Mouse (Mus musculus) MEL (cell line): Measurements from ENCODE around the gene Plekhg2. TPM values are rescaled to one million over a fixed set of nuclear protein-coding genes. Genes with fewer than 3 reads are reported as not detected.
A peak's percentile ranks its signal among the peaks of the same experiment; 100 is the strongest.

Source experiments
- DNase-seq: peaks from one replicate; pipeline ENCODE4 v3.0.0; 2011; ENCODE audit warnings: low read depth, low spot score
- H3K27ac ChIP-seq: 2 replicates; pipeline ENCODE4 v1.5.1; 2012; ENCODE audit warnings: low read depth, mild to moderate bottlenecking, control low read depth, low read length, moderate library complexity; ENCODE audit not compliant: control insufficient read depth
- H3K27me3 ChIP-seq, 2 experiments: fragments of 150-350 bp in 1 of 2; sonication (generic) in 1 of 2; 2 replicates each; pipeline ENCODE4 v1.6.1; 2012; ENCODE audit warnings: low read length in 2 of 2, mild to moderate bottlenecking in 2 of 2, improper control_type of control experiment in 1 of 2, moderate library complexity in 1 of 2; ENCODE audit not compliant: insufficient read depth in 2 of 2, control insufficient read depth in 1 of 2
- H3K36me3 ChIP-seq, 2 experiments: 2 replicates each; pipeline ENCODE4 v1.6.1; 2012 to 2014; ENCODE audit warnings: low read length in 2 of 2, improper control_type of control experiment in 1 of 2, inconsistent platforms in 1 of 2, mild to moderate bottlenecking in 1 of 2; ENCODE audit not compliant: insufficient read depth in 2 of 2, control insufficient read depth in 1 of 2
- H3K4me1 ChIP-seq, 2 experiments: fragments of 150-350 bp in 1 of 2; sonication (generic) in 1 of 2; 2 replicates each; pipeline ENCODE4 v1.6.1; 2012; ENCODE audit warnings: low read length in 2 of 2, improper control_type of control experiment in 1 of 2, mild to moderate bottlenecking in 1 of 2; ENCODE audit not compliant: insufficient read depth in 2 of 2, control insufficient read depth in 1 of 2
- H3K4me3 ChIP-seq, 2 experiments: fragments of 150-350 bp in 1 of 2; sonication (generic) in 1 of 2; 2 replicates each; pipeline ENCODE4 v1.5.1; 2012; ENCODE audit warnings: low read depth in 2 of 2, low read length in 2 of 2, mild to moderate bottlenecking in 2 of 2, moderate library complexity in 2 of 2, control low read depth in 1 of 2, improper control_type of control experiment in 1 of 2; ENCODE audit not compliant: control insufficient read depth in 1 of 2, insufficient read depth in 1 of 2
- H3K79me2 ChIP-seq: 2 replicates; pipeline ENCODE4 v1.6.1; 2012; ENCODE audit warnings: mild to moderate bottlenecking, low read length, moderate library complexity; ENCODE audit not compliant: control insufficient read depth, poor library complexity, insufficient read depth
- H3K9ac ChIP-seq: 2 replicates; pipeline ENCODE4 v1.6.1; 2012; ENCODE audit warnings: low read depth, mild to moderate bottlenecking, control low read depth, low read length, moderate library complexity; ENCODE audit not compliant: control insufficient read depth, poor library complexity, severe bottlenecking
- H3K9me3 ChIP-seq: fragments of 150-350 bp; sonication (generic); replicated peaks from 2 replicates; pipeline ENCODE4 v1.6.1; 2012; ENCODE audit warnings: mild to moderate bottlenecking, low read length, improper control_type of control experiment, moderate library complexity; ENCODE audit not compliant: insufficient read depth
- ELF1 ChIP-seq: IDR thresholded peaks from 2 replicates; pipeline ENCODE4 v1.6.1; 2014; ENCODE audit warnings: low read depth, mild to moderate bottlenecking, inconsistent platforms, low read length, improper control_type of control experiment, moderate library complexity
- EP300 ChIP-seq, 2 experiments: IDR thresholded peaks; 2 replicates each; pipeline ENCODE4 v1.6.1; 2011; ENCODE audit warnings: improper control_type of control experiment in 2 of 2, low read length in 2 of 2, low read depth in 1 of 2, mild to moderate bottlenecking in 1 of 2
- ETS1 ChIP-seq: IDR thresholded peaks from 2 replicates; pipeline ENCODE4 v1.6.1; 2012; ENCODE audit warnings: low read depth, mild to moderate bottlenecking, inconsistent platforms, low read length, improper control_type of control experiment, moderate library complexity
- GABPA ChIP-seq: IDR thresholded peaks from 2 replicates; pipeline ENCODE4 v1.6.1; 2012; ENCODE audit warnings: low read depth, mild to moderate bottlenecking, inconsistent platforms, low read length, improper control_type of control experiment, moderate library complexity
- GATA1 ChIP-seq: IDR thresholded peaks from 2 replicates; pipeline ENCODE4 v1.6.1; 2011; ENCODE audit warnings: low read depth, low read length, improper control_type of control experiment
- HCFC1 ChIP-seq: IDR thresholded peaks from 2 replicates; pipeline ENCODE4 v1.6.1; 2012; ENCODE audit warnings: low read depth, mild to moderate bottlenecking, inconsistent platforms, low read length, improper control_type of control experiment, moderate library complexity
- MAX ChIP-seq: IDR thresholded peaks from 2 replicates; pipeline ENCODE4 v1.6.1; 2011; ENCODE audit warnings: low read length, improper control_type of control experiment
- MAZ ChIP-seq: IDR thresholded peaks from 2 replicates; pipeline ENCODE4 v1.6.1; 2012; ENCODE audit warnings: low read depth, mild to moderate bottlenecking, inconsistent platforms, low read length, improper control_type of control experiment
- MXI1 ChIP-seq: IDR thresholded peaks from 2 replicates; pipeline ENCODE4 v1.6.1; 2011; ENCODE audit warnings: mild to moderate bottlenecking, low read depth, low read length, improper control_type of control experiment
- MYB ChIP-seq: IDR thresholded peaks from 2 replicates; pipeline ENCODE4 v1.6.1; 2011; ENCODE audit warnings: mild to moderate bottlenecking, low read depth, low read length, improper control_type of control experiment
- NELFE ChIP-seq: IDR thresholded peaks from 2 replicates; pipeline ENCODE4 v1.6.1; 2011; ENCODE audit warnings: low read depth, low read length, improper control_type of control experiment
- NRF1 ChIP-seq: IDR thresholded peaks from 2 replicates; pipeline ENCODE4 v1.6.1; 2014; ENCODE audit warnings: low read depth, mild to moderate bottlenecking, inconsistent platforms, low read length, improper control_type of control experiment, moderate library complexity; ENCODE audit not compliant: poor library complexity, insufficient read depth, severe bottlenecking
- POLR2A ChIP-seq, 2 experiments: IDR thresholded peaks; 2 replicates each; pipeline ENCODE4 v1.6.1; 2011 to 2012; ENCODE audit warnings: low read length in 2 of 2, mild to moderate bottlenecking in 2 of 2, control low read depth in 1 of 2, improper control_type of control experiment in 1 of 2, low read depth in 1 of 2, moderate library complexity in 1 of 2; ENCODE audit not compliant: control insufficient read depth in 1 of 2, insufficient read depth in 1 of 2, poor library complexity in 1 of 2
- POLR2AphosphoS2 ChIP-seq: IDR thresholded peaks from 2 replicates; pipeline ENCODE4 v1.6.1; 2011; ENCODE audit warnings: low read length, improper control_type of control experiment
- RAD21 ChIP-seq: IDR thresholded peaks from 2 replicates; pipeline ENCODE4 v1.6.1; 2011; ENCODE audit warnings: mild to moderate bottlenecking, low read depth, low read length, improper control_type of control experiment
- RCOR1 ChIP-seq: IDR thresholded peaks from 2 replicates; pipeline ENCODE4 v1.6.1; 2012; ENCODE audit warnings: low read depth, mild to moderate bottlenecking, inconsistent platforms, low read length, improper control_type of control experiment
- SIN3A ChIP-seq: IDR thresholded peaks from 2 replicates; pipeline ENCODE4 v1.6.1; 2012; ENCODE audit warnings: low read length, improper control_type of control experiment, inconsistent platforms
- TAL1 ChIP-seq: IDR thresholded peaks from 2 replicates; pipeline ENCODE4 v1.6.1; 2012; ENCODE audit warnings: mild to moderate bottlenecking, inconsistent platforms, low read length, moderate library complexity, mixed read lengths
- TBP ChIP-seq: IDR thresholded peaks from 2 replicates; pipeline ENCODE4 v1.8.0; 2011; ENCODE audit warnings: low read depth, low read length, improper control_type of control experiment
- TCF12 ChIP-seq: IDR thresholded peaks from 2 replicates; pipeline ENCODE4 v1.6.1; 2014; ENCODE audit warnings: low read depth, mild to moderate bottlenecking, inconsistent platforms, low read length, improper control_type of control experiment, moderate library complexity
- USF1 ChIP-seq: IDR thresholded peaks from 2 replicates; pipeline ENCODE4 v1.6.1; 2014; ENCODE audit warnings: low read depth, mild to moderate bottlenecking, inconsistent platforms, low read length, improper control_type of control experiment, moderate library complexity
- USF2 ChIP-seq, 2 experiments: IDR thresholded peaks; 2 replicates each; pipeline ENCODE4 v1.6.1; 2011 to 2012; ENCODE audit warnings: improper control_type of control experiment in 2 of 2, low read length in 2 of 2, borderline replicate concordance in 1 of 2, inconsistent platforms in 1 of 2, low read depth in 1 of 2, mild to moderate bottlenecking in 1 of 2; ENCODE audit not compliant: insufficient read depth in 1 of 2
- ZC3H11A ChIP-seq: IDR thresholded peaks from 2 replicates; pipeline ENCODE4 v1.6.1; 2012; ENCODE audit warnings: low read depth, mild to moderate bottlenecking, inconsistent platforms, low read length, improper control_type of control experiment
- ZKSCAN1 ChIP-seq: IDR thresholded peaks from 2 replicates; pipeline ENCODE4 v1.6.1; 2012; ENCODE audit warnings: low read depth, mild to moderate bottlenecking, inconsistent platforms, low read length, improper control_type of control experiment, moderate library complexity
- ZMIZ1 ChIP-seq: IDR thresholded peaks from 2 replicates; pipeline ENCODE4 v1.6.1; 2012; ENCODE audit warnings: low read depth, mild to moderate bottlenecking, inconsistent platforms, low read length, improper control_type of control experiment, moderate library complexity
- ZNF384 ChIP-seq: IDR thresholded peaks from 2 replicates; pipeline ENCODE4 v1.6.1; 2012; ENCODE audit warnings: low read depth, mild to moderate bottlenecking, inconsistent platforms, low read length, improper control_type of control experiment
- polyA plus RNA-seq, 2 experiments: library from polyadenylated mRNA; stranded (reverse) in 1 of 2; unstranded in 1 of 2; fragments of >175 nt in 1 of 2; fragments of >200 nt in 1 of 2; gene quantifications; 2 replicates each; pipeline versions ENCODE4 v1.2.1 to v1.2.4; 2012; ENCODE audit warnings: low replicate concordance in 2 of 2, low read depth in 1 of 2; ENCODE audit not compliant: insufficient read length in 2 of 2, insufficient read depth in 1 of 2, missing spikeins in 1 of 2
- total RNA-seq: library from RNA; depleted of rRNA; stranded (reverse); fragments of 300-350 nt; gene quantifications from 2 replicates; pipeline ENCODE4 v1.2.3, GENCODE M21; 2012

Plekhg2 gene
- total and polyA plus RNA-seq, 3 experiments, result 1.1 to 9.2 TPM; not detected in 1

GRCm38 (mm10) chr7:28325293-28325692, 47.1 kb downstream of the Plekhg2 start:
- H3K36me3 ChIP-seq, result peaks cover 7 to 46% of the 10 kb centered on the region in 2 experiments
- H3K4me1 ChIP-seq, result peaks cover 6 to 8% of the 10 kb centered on the region in 2 experiments
- H3K27me3 ChIP-seq, result no peaks in the 10 kb centered on the region
- H3K4me3 ChIP-seq, result no peak overlapping the region
- H3K79me2 ChIP-seq, result no peaks in the 10 kb centered on the region
- H3K9me3 ChIP-seq, result no peaks in the 10 kb centered on the region
- TF ChIP-seq EP300 (IDR thresholded peaks at IDR 0.05; ENCODE audit: low read depth in 1 of 2, low read length in 2 of 2), result peak; percentile 41 to 52
- TF ChIP-seq MAX, result peak; percentile 44; the same call in 1 of the 2 replicates
- no peak for TF ChIP-seq GABPA
- TF ChIP-seq HCFC1, result no peak
- TF ChIP-seq ZC3H11A, result no peak
- no peak for TF ChIP-seq RAD21
- no peak for TF ChIP-seq NELFE
- no peak for TF ChIP-seq TBP
- no peak for TF ChIP-seq MAZ
- TF ChIP-seq ZNF384, result peak; percentile 89
- TF ChIP-seq POLR2AphosphoS2, result no peak
- peak; percentile 51; the same call in 1 of the 2 replicates for TF ChIP-seq ELF1
- TF ChIP-seq GATA1, result peak; percentile 52; the same call in 1 of the 2 replicates
- TF ChIP-seq RCOR1, result no peak
- TF ChIP-seq MYB, result no peak
- 0 out of 2 replicates have a peak, but pooled peaks have one; percentile 29 for TF ChIP-seq SIN3A
- TF ChIP-seq TAL1, result no peak
- no peak for TF ChIP-seq POLR2A (IDR thresholded peaks at IDR 0.05; ENCODE audit: control insufficient read depth in 1 of 2, insufficient read depth in 1 of 2, low read depth in 1 of 2, low read length in 2 of 2, poor library complexity in 1 of 2)
- H3K9ac ChIP-seq, result no peak overlapping the region
- peak; percentile 49 for DNase-seq
- no peak overlapping the region for H3K27ac ChIP-seq

- peaks cover 6 to 8% of the 10 kb centered on the region in 2 experiments for H3K4me1 ChIP-seq
- H3K36me3 ChIP-seq, result peaks cover 7 to 41% of the 10 kb centered on the region in 2 experiments
- H3K9ac ChIP-seq, result no peak overlapping the region
- H3K79me2 ChIP-seq, result no peaks in the 10 kb centered on the region
- TF ChIP-seq RCOR1 (no peak), USF1 (no peak), TCF12 (no peak), ZC3H11A (no peak), MYB (no peak), ZNF384 (no peak), MAZ (no peak), ZKSCAN1 (no peak), ETS1 (no peak), ZMIZ1 (no peak), MXI1 (no peak), RAD21 (no peak), NELFE (no peak), NRF1 (no peak), USF2 (IDR thresholded peaks at IDR 0.05; ENCODE audit: borderline replicate concordance in 1 of 2, insufficient read depth in 1 of 2, low read depth in 1 of 2, low read length in 2 of 2) (no peak)
- H3K27me3 ChIP-seq, result no peaks in the 10 kb centered on the region
- no peaks in the 10 kb centered on the region for H3K9me3 ChIP-seq
- no peak for DNase-seq
- H3K4me3 ChIP-seq, result no peak overlapping the region
- no peak overlapping the region for H3K27ac ChIP-seq
Measured at GRCm38 (mm10) chr7:28321974-28322720, 50.3 kb downstream of the Plekhg2 start.
